25 mouse cellular contexts compared by ENCODE assay signal in the genomic region with DNA sequence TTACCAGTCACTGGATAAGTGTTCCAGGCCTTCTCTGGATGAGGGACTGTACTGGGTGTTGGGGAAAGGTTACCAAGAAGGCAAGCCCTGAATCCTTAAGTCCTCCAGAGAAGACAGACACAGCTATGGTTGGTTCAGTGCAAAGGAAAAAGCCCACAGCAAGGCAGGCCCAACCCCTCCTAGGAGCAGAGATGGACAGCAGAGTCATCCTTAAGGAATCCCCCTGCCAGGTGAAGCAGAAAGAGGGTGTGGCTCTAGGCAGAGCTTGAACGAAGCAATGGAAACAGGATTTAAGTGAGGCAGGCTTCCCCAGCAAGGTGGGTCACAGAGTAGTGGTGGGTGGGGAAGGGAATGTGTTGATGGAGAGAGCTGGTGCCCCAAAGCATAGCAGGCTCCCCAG. TPM values are rescaled to one million over a fixed set of nuclear protein-coding genes. Genes with fewer than 3 reads are reported as not detected.
"Had no signal": no experiment of that assay in that cellular context is flagged by ENCODE, and none has a peak within 500 bp of the region (broad histone marks: within the 10 kb centered on the region; RNA-seq: fewer than 3 reads in every experiment).

No protein-coding gene starts in this region.

- DNase-seq: gastrocnemius, adult 2 months; gastrocnemius, postnatal 10 days; gastrocnemius, postnatal 25 days; heart, postnatal 10 days; heart, postnatal 4 days; kidney, adult 18-20 months; kidney, postnatal 14 days; liver; liver, embryonic 13.5 days had no signal

- H3K36me3 ChIP-seq: heart, embryonic 10.5 days; heart, embryonic 12.5 days; hindbrain, embryonic 10.5 days; hindbrain, embryonic 12.5 days; intestine, embryonic 15.5 days; limb, embryonic 10.5 days; limb, embryonic 12.5 days; liver, embryonic 13.5 days had no signal

- H3K4me1 ChIP-seq: heart, embryonic 12.5 days had no signal

- H3K27ac ChIP-seq: gastrocnemius, adult 2 months; heart, embryonic 10.5 days; hindbrain, embryonic 10.5 days; hindbrain, embryonic 12.5 days; hindbrain, embryonic 14.5 days; intestine, embryonic 15.5 days; layer of hippocampus, adult 2 months; left cerebral cortex, adult 2 months; limb, embryonic 10.5 days; limb, embryonic 12.5 days; liver, embryonic 13.5 days had no signal

- H3K9ac ChIP-seq: heart, embryonic 12.5 days; hindbrain, embryonic 12.5 days; hindbrain, embryonic 14.5 days; intestine, embryonic 15.5 days; limb, embryonic 12.5 days; liver, embryonic 13.5 days had no signal

- H3K4me3 ChIP-seq: gastrocnemius, adult 2 months; heart, embryonic 10.5 days; heart, embryonic 12.5 days; hindbrain, embryonic 10.5 days; hindbrain, embryonic 12.5 days; intestine, embryonic 15.5 days; layer of hippocampus, adult 2 months; left cerebral cortex, adult 2 months; limb, embryonic 10.5 days; limb, embryonic 12.5 days; liver, embryonic 13.5 days had no signal

- H3K9me3 ChIP-seq: heart, embryonic 10.5 days; heart, embryonic 12.5 days; hindbrain, embryonic 10.5 days; hindbrain, embryonic 12.5 days; intestine, embryonic 15.5 days; limb, embryonic 10.5 days; limb, embryonic 12.5 days; liver, embryonic 13.5 days had no signal

- H3K4me2 ChIP-seq: heart, embryonic 12.5 days; hindbrain, embryonic 12.5 days; hindbrain, embryonic 14.5 days; intestine, embryonic 15.5 days; limb, embryonic 12.5 days; liver, embryonic 11.5 days; liver, embryonic 13.5 days had no signal

- ATAC-seq: forebrain, embryonic 16.5 days; hindbrain, embryonic 16.5 days; inflammation-experienced regulatory T-cells, adult 6 months; intestine, embryonic 15.5 days; intestine, postnatal 0 days had no signal

RNA-seq across cellular contexts. Expression of gene Tmem150c, which starts 35.1 kb away (rescaled TPM):
- total RNA-seq: granulocyte monocyte progenitor cell, adult 5-6 weeks had no signal
- polyA plus RNA-seq: inflammation-experienced regulatory T-cells, adult 6 months had no signal
